Mouse (Mus musculus): ENCODE results near the gene Crtac1.

GRCm38 (mm10) chr19:42429410-42429809, 2.2 kb downstream of the Crtac1 start:
- TF ChIP-seq USF2 (IDR thresholded peaks at IDR 0.05; ENCODE audit: borderline replicate concordance in 1 of 2, insufficient read depth in 1 of 2, low read depth in 1 of 2, low read length in 2 of 2) (no peak), KAT2A (conservative IDR thresholded peaks at IDR 0.05; ENCODE audit: low read depth, low read length) (no peak), CTCF (IDR thresholded peaks at IDR 0.05 in 2 of 3, conservative IDR thresholded peaks at IDR 0.05 in 1 of 3; ENCODE audit: control insufficient read depth in 1 of 3, insufficient read depth in 1 of 3, low read depth in 2 of 3, low read length in 3 of 3, poor library complexity in 1 of 3, severe bottlenecking in 1 of 3) (peak; percentile 38 to 67 (median 62); a peak in 5 of 6 replicates), POLR2A (IDR thresholded peaks at IDR 0.05; ENCODE audit: control insufficient read depth in 1 of 2, insufficient read depth in 1 of 2, low read depth in 1 of 2, low read length in 2 of 2, poor library complexity in 1 of 2) (no peak), GATA1 (IDR thresholded peaks at IDR 0.05; ENCODE audit: low read depth, low read length) (no peak), BHLHE40 (IDR thresholded peaks at IDR 0.05; ENCODE audit: borderline replicate concordance, low read depth, low read length) (no peak)

Measured in MEL (cell line).